Comparison of ENCODE assay signal across 8 mouse cellular contexts in the genomic region with DNA sequence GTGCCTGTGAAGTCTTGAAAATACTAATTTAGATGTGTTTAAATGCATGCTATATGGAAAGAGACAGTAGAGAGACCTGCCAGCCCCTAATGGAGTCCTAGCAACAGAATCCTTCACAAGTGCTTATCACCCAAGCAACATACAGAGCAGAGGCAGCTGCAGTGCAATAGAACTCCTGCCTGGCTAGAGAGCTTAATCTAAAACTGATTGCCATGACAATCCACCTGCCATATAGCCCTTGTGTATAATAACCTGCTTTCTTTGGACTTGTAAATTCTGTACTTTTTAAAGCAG.
DNase-seq lines count a peak whose midpoint lies in the region; ATAC-seq and TF ChIP-seq lines count a peak whose summit lies in the region.

No protein-coding gene starts in this region.

- 0 out of 2 replicates have a peak, but pooled peaks have one; percentile 36 for ATAC-seq in embryonic facial prominence, embryonic 11.5 days (replicated peaks; ENCODE audit: insufficient number of reproducible peaks, low FRiP score, low TSS enrichment, low read depth)
- peak; percentile 39 for ATAC-seq in intestine, postnatal 0 days
- peak; percentile 85 for ATAC-seq in neural tube, embryonic 13.5 days (ENCODE audit: low read depth)

- no peaks in the 10 kb centered on the region for H3K4me1 ChIP-seq in embryonic facial prominence, embryonic 11.5 days (ENCODE audit: control insufficient read depth, insufficient read depth, low read length)
- peaks cover 12% of the 10 kb centered on the region; the same call in 1 of the 2 replicates for H3K4me1 ChIP-seq in intestine, postnatal 0 days (replicated peaks; ENCODE audit: control insufficient read depth, insufficient read depth, low read length)
- peaks cover 32% of the 10 kb centered on the region for H3K4me1 ChIP-seq in neural tube, embryonic 13.5 days (replicated peaks)

- H3K27me3 ChIP-seq in embryonic facial prominence, embryonic 11.5 days (ENCODE audit: control insufficient read depth, insufficient read depth, low read length), result no peaks in the 10 kb centered on the region
- no peaks in the 10 kb centered on the region for H3K27me3 ChIP-seq in intestine, postnatal 0 days (replicated peaks; ENCODE audit: control insufficient read depth, insufficient read depth, low read length)
- H3K27me3 ChIP-seq in neural tube, embryonic 13.5 days, result no peaks in the 10 kb centered on the region

- H3K9me3 ChIP-seq in embryonic facial prominence, embryonic 11.5 days (replicated peaks; ENCODE audit: control insufficient read depth, low read length), result no peaks in the 10 kb centered on the region
- no peaks in the 10 kb centered on the region for H3K9me3 ChIP-seq in intestine, postnatal 0 days (ENCODE audit: control insufficient read depth)
- H3K9me3 ChIP-seq in neural tube, embryonic 13.5 days, result no peaks in the 10 kb centered on the region

- no peaks in the 10 kb centered on the region for H3K36me3 ChIP-seq in embryonic facial prominence, embryonic 11.5 days (replicated peaks; ENCODE audit: control insufficient read depth, insufficient read depth, low read depth, low read length)
- H3K36me3 ChIP-seq in intestine, postnatal 0 days (ENCODE audit: control insufficient read depth, insufficient read depth), result no peaks in the 10 kb centered on the region
- no peaks in the 10 kb centered on the region for H3K36me3 ChIP-seq in neural tube, embryonic 13.5 days

- H3K4me3 ChIP-seq in layer of hippocampus, adult 2 months, result peak overlapping the region; percentile 61
- H3K4me3 ChIP-seq in embryonic facial prominence, embryonic 11.5 days (ENCODE audit: low read depth, low read length), result peak overlapping the region; percentile 63
- peak overlapping the region; percentile 94 for H3K4me3 ChIP-seq in intestine, postnatal 0 days (ENCODE audit: low read depth, low read length)
- peak overlapping the region; percentile 81 for H3K4me3 ChIP-seq in neural tube, embryonic 13.5 days

- DNase-seq in layer of hippocampus, adult 2 months (ENCODE audit: low spot score in 2 of 2), result no peak
- no peak for DNase-seq in layer of hippocampus, adult 8-10 months (ENCODE audit: low spot score in 2 of 2)
- DNase-seq in embryonic facial prominence, embryonic 11.5 days (ENCODE audit: low spot score), result peak; percentile 24
- no peak for DNase-seq in spleen, postnatal 36 days (ENCODE audit: low spot score in 2 of 2)
- DNase-seq in adrenal gland, postnatal 14 days, result no peak
- DNase-seq in right cerebral cortex, postnatal 25 days, result no peak

- no peak for TF ChIP-seq CTCF in layer of hippocampus, adult 2 months (conservative IDR thresholded peaks at IDR 0.05)
- no peak for TF ChIP-seq CTCF in intestine, postnatal 0 days (IDR thresholded peaks at IDR 0.05; ENCODE audit: low read depth)

- peak overlapping the region; percentile 75 for H3K9ac ChIP-seq in embryonic facial prominence, embryonic 11.5 days (replicated peaks; ENCODE audit: low read length)
- H3K9ac ChIP-seq in intestine, postnatal 0 days (ENCODE audit: low read depth, low read length), result no peak overlapping the region; the same call in 1 of the 2 replicates
- H3K9ac ChIP-seq in neural tube, embryonic 13.5 days, result peak overlapping the region; percentile 93

- peak overlapping the region; percentile 94 for H3K27ac ChIP-seq in layer of hippocampus, adult 2 months
- no peak overlapping the region for H3K27ac ChIP-seq in embryonic facial prominence, embryonic 11.5 days (replicated peaks; ENCODE audit: low read depth, low read length)
- H3K27ac ChIP-seq in intestine, postnatal 0 days (ENCODE audit: low read depth, low read length), result 0 out of 2 replicates have a peak overlapping the region, but pooled peaks have one; percentile 35
- peak overlapping the region; percentile 80 for H3K27ac ChIP-seq in neural tube, embryonic 13.5 days (replicated peaks)

- peak overlapping the region; percentile 89 for H3K4me2 ChIP-seq in embryonic facial prominence, embryonic 11.5 days (ENCODE audit: low read depth, low read length)
- peak overlapping the region; percentile 92 for H3K4me2 ChIP-seq in intestine, postnatal 0 days (replicated peaks; ENCODE audit: low read depth)
- H3K4me2 ChIP-seq in neural tube, embryonic 13.5 days, result peak overlapping the region; percentile 82
